Mouse (Mus musculus): ENCODE data around the gene Tns4. TPM values are rescaled to one million over a fixed set of nuclear protein-coding genes. Genes with fewer than 3 reads are reported as not detected.

Gene Tns4
- polyA plus RNA-seq, 1 experiment from 2014 or later: 1.3 TPM

DNA sequence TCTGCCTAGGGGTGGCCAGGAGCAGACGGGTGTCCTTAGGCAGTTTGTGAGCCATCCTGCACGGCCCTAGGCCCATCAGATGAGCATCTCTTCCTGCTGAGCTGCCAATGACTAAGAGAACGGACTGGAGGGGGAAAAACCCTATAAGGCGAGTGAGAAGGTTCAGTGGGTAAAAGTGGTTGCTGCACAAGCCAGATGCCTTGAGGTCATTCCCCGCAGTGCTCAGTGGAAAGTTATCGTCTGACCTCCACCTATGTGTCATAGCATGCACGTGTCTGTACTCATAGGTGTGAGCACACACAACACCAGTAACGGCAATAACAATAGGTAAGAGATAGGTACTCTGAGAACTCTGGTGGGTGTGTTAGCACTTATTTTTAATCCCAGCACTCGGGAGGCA is 9.8 kb upstream of the Tns4 start:
- H3K9ac ChIP-seq (ENCODE audit: low read depth, low read length): 0 out of 2 replicates have a peak overlapping the region, but pooled peaks have one; percentile 16
- H3K4me3 ChIP-seq (ENCODE audit: low read length): no peak overlapping the region
- H3K9me3 ChIP-seq (ENCODE audit: control insufficient read depth, low read length): no peaks in the 10 kb centered on the region
- no peak overlapping the region for H3K4me2 ChIP-seq (ENCODE audit: low read depth, low read length)
- 89% methylated on average over 9 of the region's 9 CpGs for WGBS
- H3K27me3 ChIP-seq (replicated peaks; ENCODE audit: control insufficient read depth, insufficient read depth, low read length): no peaks in the 10 kb centered on the region
- ATAC-seq: no peak
- no peaks in the 10 kb centered on the region; the same call in 1 of the 2 replicates for H3K4me1 ChIP-seq (ENCODE audit: control insufficient read depth, insufficient read depth, low read length)
- no peak overlapping the region for H3K27ac ChIP-seq (ENCODE audit: low read length)
- no peaks in the 10 kb centered on the region for H3K36me3 ChIP-seq (ENCODE audit: control insufficient read depth, insufficient read depth, low read length)

- no peaks in the 10 kb centered on the region for H3K36me3 ChIP-seq (ENCODE audit: control insufficient read depth, insufficient read depth, low read length)
- no peaks in the 10 kb centered on the region for H3K9me3 ChIP-seq (ENCODE audit: control insufficient read depth, low read length)
- H3K4me1 ChIP-seq (ENCODE audit: control insufficient read depth, insufficient read depth, low read length): no peaks in the 10 kb centered on the region; the same call in 1 of the 2 replicates
- no peak overlapping the region for H3K9ac ChIP-seq (ENCODE audit: low read depth, low read length)
- H3K4me3 ChIP-seq (ENCODE audit: low read length): no peak overlapping the region
- H3K27me3 ChIP-seq (replicated peaks; ENCODE audit: control insufficient read depth, insufficient read depth, low read length): no peaks in the 10 kb centered on the region
- H3K27ac ChIP-seq (ENCODE audit: low read length): no peak overlapping the region
- 67% methylated on average over 8 of the region's 8 CpGs for WGBS
- no peak overlapping the region for H3K4me2 ChIP-seq (ENCODE audit: low read depth, low read length)
- ATAC-seq: no peak
These were observed 8.1 kb upstream of the Tns4 start for GRCm38 (mm10) chr11:99096996-99097774.

DNA sequence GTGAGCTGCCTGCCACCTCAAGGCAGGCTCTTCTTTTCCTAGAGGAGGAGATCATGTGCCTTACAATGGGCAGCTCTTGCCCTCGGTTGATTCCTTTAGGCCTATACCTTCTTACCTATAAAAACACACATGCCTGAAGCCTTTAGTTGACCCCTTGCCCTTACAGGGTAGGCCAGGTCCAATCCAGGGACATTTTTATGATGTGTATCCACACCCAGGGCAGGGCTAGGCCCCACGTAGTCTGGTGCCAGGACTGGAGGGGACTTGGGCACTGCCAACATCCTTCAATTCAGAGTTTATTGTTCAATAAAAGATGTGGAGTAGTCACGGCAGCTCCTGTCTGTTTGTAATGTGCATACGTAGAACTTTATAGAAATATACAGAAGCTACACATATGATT is 7.3 kb upstream of the Tns4 start:
- 0 out of 2 replicates have a peak, but pooled peaks have one; percentile 38 for ATAC-seq
- 58% methylated on average over 4 of the region's 4 CpGs for WGBS
- no peak overlapping the region for H3K4me2 ChIP-seq (ENCODE audit: low read depth, low read length)
- no peak overlapping the region for H3K9ac ChIP-seq (ENCODE audit: low read depth, low read length)
- no peaks in the 10 kb centered on the region; the same call in 1 of the 2 replicates for H3K4me1 ChIP-seq (ENCODE audit: control insufficient read depth, insufficient read depth, low read length)
- no peaks in the 10 kb centered on the region for H3K36me3 ChIP-seq (ENCODE audit: control insufficient read depth, insufficient read depth, low read length)
- no peak overlapping the region for H3K4me3 ChIP-seq (ENCODE audit: low read length)
- H3K9me3 ChIP-seq (ENCODE audit: control insufficient read depth, low read length): no peaks in the 10 kb centered on the region
- H3K27me3 ChIP-seq (replicated peaks; ENCODE audit: control insufficient read depth, insufficient read depth, low read length): no peaks in the 10 kb centered on the region
- no peak overlapping the region for H3K27ac ChIP-seq (ENCODE audit: low read length)

GRCm38 (mm10) chr11:99095759-99096158 is 6.7 kb upstream of the Tns4 start:
- ATAC-seq: no peak
- H3K27ac ChIP-seq (ENCODE audit: low read length): no peak overlapping the region
- H3K4me1 ChIP-seq (ENCODE audit: control insufficient read depth, insufficient read depth, low read length): no peaks in the 10 kb centered on the region; the same call in 1 of the 2 replicates
- no peak overlapping the region for H3K4me3 ChIP-seq (ENCODE audit: low read length)
- H3K4me2 ChIP-seq (ENCODE audit: low read depth, low read length): no peak overlapping the region
- H3K9ac ChIP-seq (ENCODE audit: low read depth, low read length): no peak overlapping the region
- 76% methylated on average over 4 of the region's 4 CpGs for WGBS
- H3K9me3 ChIP-seq (ENCODE audit: control insufficient read depth, low read length): no peaks in the 10 kb centered on the region
- no peaks in the 10 kb centered on the region for H3K36me3 ChIP-seq (ENCODE audit: control insufficient read depth, insufficient read depth, low read length)
- H3K27me3 ChIP-seq (replicated peaks; ENCODE audit: control insufficient read depth, insufficient read depth, low read length): no peaks in the 10 kb centered on the region

- no peaks in the 10 kb centered on the region for H3K36me3 ChIP-seq (ENCODE audit: control insufficient read depth, insufficient read depth, low read length)
- ATAC-seq: no peak
- WGBS: 47% methylated on average over 2 of the region's 2 CpGs
- H3K9me3 ChIP-seq (ENCODE audit: control insufficient read depth, low read length): no peaks in the 10 kb centered on the region
- H3K9ac ChIP-seq (ENCODE audit: low read depth, low read length): no peak overlapping the region
- no peaks in the 10 kb centered on the region; the same call in 1 of the 2 replicates for H3K4me1 ChIP-seq (ENCODE audit: control insufficient read depth, insufficient read depth, low read length)
- H3K27me3 ChIP-seq (replicated peaks; ENCODE audit: control insufficient read depth, insufficient read depth, low read length): no peaks in the 10 kb centered on the region
- H3K4me3 ChIP-seq (ENCODE audit: low read length): no peak overlapping the region
- H3K27ac ChIP-seq (ENCODE audit: low read length): no peak overlapping the region
- no peak overlapping the region for H3K4me2 ChIP-seq (ENCODE audit: low read depth, low read length)
These were observed 6.0 kb upstream of the Tns4 start for GRCm38 (mm10) chr11:99094911-99095676.

GRCm38 (mm10) chr11:99093740-99094139 is 4.6 kb upstream of the Tns4 start:
- Histone ChIP-seq H3K27me3 (replicated peaks; ENCODE audit: control insufficient read depth, insufficient read depth, low read length) (no peaks in the 10 kb centered on the region), H3K4me2 (ENCODE audit: low read depth, low read length) (no peak overlapping the region), H3K27ac (ENCODE audit: low read length) (no peak overlapping the region), H3K9ac (ENCODE audit: low read depth, low read length) (no peak overlapping the region), H3K4me3 (ENCODE audit: low read length) (no peak overlapping the region), H3K9me3 (ENCODE audit: control insufficient read depth, low read length) (no peaks in the 10 kb centered on the region), H3K4me1 (ENCODE audit: control insufficient read depth, insufficient read depth, low read length) (no peaks in the 10 kb centered on the region; the same call in 1 of the 2 replicates), H3K36me3 (ENCODE audit: control insufficient read depth, insufficient read depth, low read length) (no peaks in the 10 kb centered on the region)
- ATAC-seq: no peak
- WGBS: 82% methylated on average over 7 of the region's 7 CpGs

DNA sequence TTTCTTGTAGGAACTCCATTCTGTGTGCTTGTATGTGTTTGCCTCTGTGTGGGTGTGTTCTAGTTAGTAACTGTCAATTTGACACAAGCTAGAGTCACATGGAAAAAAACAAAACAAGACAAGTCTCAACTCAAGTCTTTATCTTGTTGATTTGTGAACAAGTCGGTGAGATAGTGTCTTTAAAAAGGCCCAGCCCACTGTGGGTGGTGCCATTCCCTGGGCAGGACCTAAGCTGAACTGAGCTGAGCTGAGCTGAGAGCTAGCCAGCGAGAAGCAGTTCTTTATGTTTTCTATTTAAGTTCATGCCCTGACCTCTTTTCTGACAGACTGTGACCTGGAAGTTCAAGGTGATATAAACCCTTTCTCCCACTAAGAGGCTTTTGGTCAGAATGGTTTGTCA is 2.6 kb upstream of the Tns4 start:
- H3K36me3 ChIP-seq (ENCODE audit: control insufficient read depth, insufficient read depth, low read length): no peaks in the 10 kb centered on the region
- H3K4me2 ChIP-seq (ENCODE audit: low read depth, low read length): no peak overlapping the region
- no peak overlapping the region for H3K4me3 ChIP-seq (ENCODE audit: low read length)
- H3K9ac ChIP-seq (ENCODE audit: low read depth, low read length): no peak overlapping the region
- WGBS: 61% methylated on average over 2 of the region's 2 CpGs
- no peaks in the 10 kb centered on the region; the same call in 1 of the 2 replicates for H3K4me1 ChIP-seq (ENCODE audit: control insufficient read depth, insufficient read depth, low read length)
- no peaks in the 10 kb centered on the region for H3K27me3 ChIP-seq (replicated peaks; ENCODE audit: control insufficient read depth, insufficient read depth, low read length)
- H3K27ac ChIP-seq (ENCODE audit: low read length): no peak overlapping the region
- no peaks in the 10 kb centered on the region for H3K9me3 ChIP-seq (ENCODE audit: control insufficient read depth, low read length)
- ATAC-seq: no peak

DNA sequence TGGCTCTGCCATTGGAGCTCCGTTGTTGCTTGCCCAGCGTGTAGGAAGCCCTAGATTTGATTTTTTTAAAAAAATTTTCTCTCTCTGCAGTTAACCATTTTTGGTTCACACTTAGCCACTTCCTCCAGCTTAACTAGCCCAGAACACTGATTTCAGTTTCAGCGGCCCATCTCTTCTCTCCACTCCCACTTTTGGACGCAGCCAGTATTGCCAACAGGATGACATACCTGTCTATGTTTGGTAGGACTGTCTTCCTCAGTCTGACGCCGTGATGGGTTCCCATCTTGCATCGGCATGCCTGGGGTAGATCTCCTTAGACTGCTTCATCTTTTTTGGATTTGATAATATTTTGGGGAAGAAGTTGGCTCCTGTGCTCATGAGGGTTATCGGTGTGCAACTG is 1.3 kb upstream of the Tns4 start:
- Histone ChIP-seq H3K36me3 (ENCODE audit: control insufficient read depth, insufficient read depth, low read length) (no peaks in the 10 kb centered on the region), H3K9me3 (ENCODE audit: control insufficient read depth, low read length) (no peaks in the 10 kb centered on the region), H3K27me3 (replicated peaks; ENCODE audit: control insufficient read depth, insufficient read depth, low read length) (no peaks in the 10 kb centered on the region), H3K27ac (ENCODE audit: low read length) (no peak overlapping the region), H3K9ac (ENCODE audit: low read depth, low read length) (no peak overlapping the region), H3K4me2 (ENCODE audit: low read depth, low read length) (no peak overlapping the region), H3K4me1 (ENCODE audit: control insufficient read depth, insufficient read depth, low read length) (no peaks in the 10 kb centered on the region), H3K4me3 (ENCODE audit: low read length) (no peak overlapping the region)
- ATAC-seq: no peak
- 93% methylated on average over 8 of the region's 8 CpGs for WGBS

DNA sequence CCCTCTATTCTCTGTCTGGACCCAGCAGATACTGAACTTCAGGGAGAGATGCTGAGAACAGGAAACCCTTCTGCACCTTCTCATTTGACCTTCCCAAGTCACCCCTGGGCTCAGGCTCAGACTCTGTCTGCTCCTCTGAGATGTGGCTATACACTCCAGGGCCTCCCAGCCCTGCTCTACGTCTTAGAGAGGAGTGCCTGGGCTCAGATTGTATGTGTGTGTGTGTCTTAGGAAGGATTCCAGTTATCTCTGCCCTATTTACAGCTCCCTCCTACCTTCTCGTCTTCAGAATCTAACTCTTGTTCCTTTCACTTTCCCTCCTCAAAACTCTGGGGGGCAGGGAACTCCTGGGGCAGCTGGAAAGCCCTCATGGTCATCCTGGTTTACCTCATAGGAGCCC is 620 bp downstream of the Tns4 start:
- Histone ChIP-seq H3K27ac (ENCODE audit: low read length) (no peak overlapping the region), H3K4me2 (ENCODE audit: low read depth, low read length) (peak overlapping the region; percentile 23; the same call in 1 of the 2 replicates), H3K27me3 (replicated peaks; ENCODE audit: control insufficient read depth, insufficient read depth, low read length) (no peaks in the 10 kb centered on the region), H3K4me1 (ENCODE audit: control insufficient read depth, insufficient read depth, low read length) (no peaks in the 10 kb centered on the region), H3K36me3 (ENCODE audit: control insufficient read depth, insufficient read depth, low read length) (no peaks in the 10 kb centered on the region), H3K9me3 (ENCODE audit: control insufficient read depth, low read length) (no peaks in the 10 kb centered on the region), H3K9ac (ENCODE audit: low read depth, low read length) (no peak overlapping the region), H3K4me3 (ENCODE audit: low read length) (no peak overlapping the region)
- no peak for ATAC-seq
- WGBS: 47% methylated on average over 2 of the region's 2 CpGs

Measured in intestine, embryonic 16.5 days (tissue).